Mouse (Mus musculus): ENCODE data around the gene Gm49320.

GRCm38 (mm10) chr8:4258233-4258632, 19.6 kb downstream of the Gm49320 start:
- peak; percentile 90 for TF ChIP-seq CTCF (IDR thresholded peaks at IDR 0.05; ENCODE audit: control insufficient read depth, insufficient read depth, low read length)
- 0 out of 2 replicates have a peak, but pooled peaks have one; percentile 12 for TF ChIP-seq POLR2A (IDR thresholded peaks at IDR 0.05; ENCODE audit: borderline replicate concordance, control insufficient read depth, low read depth, low read length)

Data from bone marrow, adult 2 months (tissue).